Mouse (Mus musculus) embryonic fibroblast, embryonic 13.5 days (primary cell): ENCODE results near the gene Tnfaip2.

ENCODE experiments used
- CTCF ChIP-seq: IDR thresholded peaks from 2 replicates; pipeline ENCODE4 v1.5.1; 2011; ENCODE audit warnings: mild to moderate bottlenecking, control low read depth, low read length, moderate library complexity, borderline replicate concordance; ENCODE audit not compliant: insufficient read depth
- POLR2A ChIP-seq: IDR thresholded peaks from 2 replicates; pipeline ENCODE4 v1.6.1; 2011; ENCODE audit warnings: low read depth, mild to moderate bottlenecking, control low read depth, low read length, moderate library complexity

- TF ChIP-seq POLR2A (no peak), CTCF (no peak)
These were observed 15.5 kb downstream of the Tnfaip2 start for GRCm38 (mm10) chr12:111457742-111458141.
